Comparison of ENCODE assay signal across 19 mouse cellular contexts in genomic region chr6:124795781-124796180, GRCm38 (mm10). TPM values are rescaled to one million over a fixed set of nuclear protein-coding genes. Genes with fewer than 3 reads are reported as not detected.
A peak's percentile ranks its signal among the peaks of the same experiment; 100 is the strongest.
DNase-seq lines count a peak whose midpoint lies in the region; ATAC-seq lines count a peak whose summit lies in the region.
"Had no signal": no experiment of that assay in that cellular context is flagged by ENCODE, and none has a peak within 500 bp of the region (broad histone marks: within the 10 kb centered on the region; RNA-seq: fewer than 3 reads in every experiment).

No protein-coding gene starts in this region.

- no peaks in the 10 kb centered on the region for H3K36me3 ChIP-seq in midbrain, embryonic 11.5 days (ENCODE audit: control insufficient read depth, insufficient read depth, low read length)
- no peaks in the 10 kb centered on the region for H3K36me3 ChIP-seq in midbrain, embryonic 14.5 days (ENCODE audit: control insufficient read depth, insufficient read depth, low read length)
- H3K36me3 ChIP-seq in kidney, embryonic 14.5 days (ENCODE audit: control insufficient read depth, insufficient read depth, low read length) = no peaks in the 10 kb centered on the region
- no peaks in the 10 kb centered on the region for H3K36me3 ChIP-seq in liver, embryonic 13.5 days

- H3K27ac ChIP-seq in midbrain, embryonic 11.5 days (ENCODE audit: low read depth, low read length) = no peak overlapping the region
- no peak overlapping the region for H3K27ac ChIP-seq in midbrain, embryonic 14.5 days (replicated peaks; ENCODE audit: low read depth, low read length)
- H3K27ac ChIP-seq in kidney, embryonic 14.5 days (ENCODE audit: low read depth, low read length) = peak overlapping the region; percentile 45; the same call in 1 of the 2 replicates
- peak overlapping the region; percentile 19; the same call in 1 of the 2 replicates for H3K27ac ChIP-seq in liver, embryonic 13.5 days
- H3K27ac ChIP-seq: left cerebral cortex, adult 2 months; limb, embryonic 10.5 days had no signal

- H3K4me3 ChIP-seq in midbrain, embryonic 11.5 days (ENCODE audit: low read depth, low read length) = no peak overlapping the region
- no peak overlapping the region for H3K4me3 ChIP-seq in midbrain, embryonic 14.5 days (replicated peaks; ENCODE audit: low read depth, low read length)
- H3K4me3 ChIP-seq in kidney, embryonic 14.5 days (ENCODE audit: low read length) = no peak overlapping the region
- no peak overlapping the region for H3K4me3 ChIP-seq in liver, embryonic 13.5 days (replicated peaks)
- H3K4me3 ChIP-seq: erythroblast, embryonic 14.5 days; left cerebral cortex, adult 2 months; limb, embryonic 10.5 days had no signal

- WGBS in midbrain, embryonic 11.5 days = 86% methylated on average over 4 of the region's 4 CpGs
- 70% methylated on average over 4 of the region's 4 CpGs for WGBS in midbrain, embryonic 14.5 days
- WGBS in kidney, embryonic 14.5 days = 78% methylated on average over 4 of the region's 4 CpGs
- WGBS in liver, embryonic 13.5 days (ENCODE audit: insufficient replicate concordance) = 75% methylated on average over 4 of the region's 4 CpGs

- no peaks in the 10 kb centered on the region for H3K4me1 ChIP-seq in midbrain, embryonic 11.5 days (ENCODE audit: control insufficient read depth, insufficient read depth, low read length)
- H3K4me1 ChIP-seq in midbrain, embryonic 14.5 days (ENCODE audit: control insufficient read depth, insufficient read depth, low read length) = no peaks in the 10 kb centered on the region
- H3K4me1 ChIP-seq in kidney, embryonic 14.5 days (ENCODE audit: control insufficient read depth, insufficient read depth, low read length) = no peaks in the 10 kb centered on the region
- peaks cover 12% of the 10 kb centered on the region for H3K4me1 ChIP-seq in liver, embryonic 13.5 days (replicated peaks)
- H3K4me1 ChIP-seq: limb, embryonic 10.5 days had no signal

- no peaks in the 10 kb centered on the region for H3K27me3 ChIP-seq in midbrain, embryonic 11.5 days (ENCODE audit: control insufficient read depth, insufficient read depth, low read length)
- no peaks in the 10 kb centered on the region for H3K27me3 ChIP-seq in midbrain, embryonic 14.5 days (ENCODE audit: control insufficient read depth, insufficient read depth, low read length)
- H3K27me3 ChIP-seq in kidney, embryonic 14.5 days (ENCODE audit: control insufficient read depth, insufficient read depth, low read length) = no peaks in the 10 kb centered on the region
- H3K27me3 ChIP-seq in liver, embryonic 13.5 days = no peaks in the 10 kb centered on the region

- no peak overlapping the region for H3K9ac ChIP-seq in midbrain, embryonic 11.5 days (ENCODE audit: low read length)
- H3K9ac ChIP-seq in midbrain, embryonic 14.5 days (replicated peaks; ENCODE audit: low read length) = no peak overlapping the region
- H3K9ac ChIP-seq in kidney, embryonic 14.5 days (ENCODE audit: low read depth, low read length) = no peak overlapping the region
- no peak overlapping the region for H3K9ac ChIP-seq in liver, embryonic 13.5 days

- no peak overlapping the region for H3K4me2 ChIP-seq in midbrain, embryonic 11.5 days
- H3K4me2 ChIP-seq in midbrain, embryonic 14.5 days (ENCODE audit: low read length) = no peak overlapping the region
- H3K4me2 ChIP-seq in kidney, embryonic 14.5 days (replicated peaks; ENCODE audit: low read depth, low read length) = no peak overlapping the region
- H3K4me2 ChIP-seq in liver, embryonic 13.5 days = no peak overlapping the region

- no peak for ATAC-seq in midbrain, embryonic 11.5 days (ENCODE audit: low FRiP score)
- ATAC-seq in midbrain, embryonic 14.5 days (ENCODE audit: low FRiP score, low TSS enrichment) = no peak
- peak; percentile 46; the same call in 1 of the 2 replicates for ATAC-seq in kidney, embryonic 14.5 days (ENCODE audit: low FRiP score, low TSS enrichment)
- ATAC-seq in liver, embryonic 13.5 days (ENCODE audit: low read depth) = peak; percentile 12; the same call in 1 of the 2 replicates
- ATAC-seq in activated CD4-positive, CD25-positive, alpha-beta regulatory T cell, adult 4 months = no peak
- ATAC-seq: forebrain, embryonic 14.5 days had no signal

- H3K9me3 ChIP-seq in midbrain, embryonic 11.5 days (ENCODE audit: control insufficient read depth, low read length) = no peaks in the 10 kb centered on the region
- H3K9me3 ChIP-seq in midbrain, embryonic 14.5 days (ENCODE audit: control insufficient read depth, low read length) = no peaks in the 10 kb centered on the region
- H3K9me3 ChIP-seq in kidney, embryonic 14.5 days (ENCODE audit: control insufficient read depth, low read length) = no peaks in the 10 kb centered on the region
- no peaks in the 10 kb centered on the region for H3K9me3 ChIP-seq in liver, embryonic 13.5 days (replicated peaks)
- H3K9me3 ChIP-seq: limb, embryonic 10.5 days had no signal

- DNase-seq in midbrain, embryonic 11.5 days (ENCODE audit: low spot score, missing footprints) = peak; percentile 61
- DNase-seq in midbrain, embryonic 14.5 days = no peak
- no peak for DNase-seq in liver, embryonic 13.5 days
- no peak for DNase-seq in right cerebral cortex, postnatal 36 days (ENCODE audit: low spot score in 2 of 2)
- no peak for DNase-seq in gastrocnemius, adult 18-20 months (ENCODE audit: low spot score)
- DNase-seq: adrenal gland, adult 2 months; cerebellum, postnatal 10 days; lung, postnatal 14 days; right cerebral cortex, postnatal 4 days; thymus, postnatal 25 days had no signal

RNA-seq across cellular contexts. Expression of gene Spsb2, which starts 12.7 kb away (rescaled TPM):
- polyA plus RNA-seq in midbrain, embryonic 11.5 days (2014; fragmentation: Nextera tagmentation; extraction: Ambion mirVana) = 3.7 and 4.8 TPM in 2 replicates
- 5.9 and 6.3 TPM in 2 replicates for polyA plus RNA-seq in midbrain, embryonic 14.5 days (2014; fragmentation: Nextera tagmentation; extraction: Ambion mirVana)
- polyA plus RNA-seq in kidney, embryonic 14.5 days (2014; fragmentation: Nextera tagmentation; extraction: Ambion mirVana) = 8.7 and 11.4 TPM in 2 replicates
- polyA plus RNA-seq in liver, embryonic 13.5 days (2015; fragmentation: Nextera tagmentation; extraction: Ambion mirVana) = 8.6 and 9.6 TPM in 2 replicates
- 1 to 10 TPM; 1.5 to 2.1 TPM for polyA plus RNA-seq in activated CD4-positive, CD25-positive, alpha-beta regulatory T cell, adult 4 months (2017; shearing (Covaris generic))
- total RNA-seq in gastrocnemius, adult 18-20 months (2021) = 1 to 10 TPM; 2.2 to 5.3 TPM

RNA-seq across cellular contexts. Expression of gene Lrrc23, which starts 16.3 kb away (rescaled TPM):
- 1.1 and 1.8 TPM in 2 replicates for polyA plus RNA-seq in midbrain, embryonic 11.5 days (2014; fragmentation: Nextera tagmentation; extraction: Ambion mirVana)
- 1.4 and 3.2 TPM in 2 replicates for polyA plus RNA-seq in midbrain, embryonic 14.5 days (2014; fragmentation: Nextera tagmentation; extraction: Ambion mirVana)
- polyA plus RNA-seq in kidney, embryonic 14.5 days (2014; fragmentation: Nextera tagmentation; extraction: Ambion mirVana) = 0.39 and 0.61 TPM in 2 replicates
- not detected in 2 replicates for polyA plus RNA-seq in liver, embryonic 13.5 days (2015; fragmentation: Nextera tagmentation; extraction: Ambion mirVana)
- polyA plus RNA-seq in activated CD4-positive, CD25-positive, alpha-beta regulatory T cell, adult 4 months (2017; shearing (Covaris generic)) = under 1 TPM; 0.61 to 0.73 TPM
- total RNA-seq in gastrocnemius, adult 18-20 months (2021) = under 1 TPM in 1 of 2 experiments, not detected in 1; 0.31 TPM
- total RNA-seq: MEL had no signal
- polyA plus RNA-seq: erythroblast, embryonic 14.5 days; heart, embryonic 14.5 days; liver, embryonic 16.5 days had no signal

RNA-seq across cellular contexts. Expression of gene Tpi1, which starts 18.3 kb away (rescaled TPM):
- 619 and 639 TPM in 2 replicates for polyA plus RNA-seq in midbrain, embryonic 11.5 days (2014; fragmentation: Nextera tagmentation; extraction: Ambion mirVana)
- 343 and 349 TPM in 2 replicates for polyA plus RNA-seq in midbrain, embryonic 14.5 days (2014; fragmentation: Nextera tagmentation; extraction: Ambion mirVana)
- polyA plus RNA-seq in kidney, embryonic 14.5 days (2014; fragmentation: Nextera tagmentation; extraction: Ambion mirVana) = 643 and 681 TPM in 2 replicates
- 461 and 495 TPM in 2 replicates for polyA plus RNA-seq in liver, embryonic 13.5 days (2015; fragmentation: Nextera tagmentation; extraction: Ambion mirVana)
- polyA plus RNA-seq in activated CD4-positive, CD25-positive, alpha-beta regulatory T cell, adult 4 months (2017; shearing (Covaris generic)) = 10 to 100 TPM; 68.9 to 93.3 TPM
- 1,000 to 10,000 TPM; 2,056 to 2,236 TPM for total RNA-seq in gastrocnemius, adult 18-20 months (2021)

RNA-seq across cellular contexts. Expression of gene Eno2, which starts 26.3 kb away (rescaled TPM):
- 4.5 and 6.6 TPM in 2 replicates for polyA plus RNA-seq in midbrain, embryonic 11.5 days (2014; fragmentation: Nextera tagmentation; extraction: Ambion mirVana)
- 64.3 and 83.3 TPM in 2 replicates for polyA plus RNA-seq in midbrain, embryonic 14.5 days (2014; fragmentation: Nextera tagmentation; extraction: Ambion mirVana)
- 8.8 and 10.8 TPM in 2 replicates for polyA plus RNA-seq in kidney, embryonic 14.5 days (2014; fragmentation: Nextera tagmentation; extraction: Ambion mirVana)
- 0.32 and 0.42 TPM in 2 replicates for polyA plus RNA-seq in liver, embryonic 13.5 days (2015; fragmentation: Nextera tagmentation; extraction: Ambion mirVana)
- polyA plus RNA-seq in activated CD4-positive, CD25-positive, alpha-beta regulatory T cell, adult 4 months (2017; shearing (Covaris generic)) = 1 to 10 TPM; 4.4 to 4.7 TPM
- 1 to 10 TPM in 1 of 2 experiments, under 1 TPM in 1; 0.87 to 1.2 TPM for total RNA-seq in gastrocnemius, adult 18-20 months (2021)
- polyA plus RNA-seq: erythroblast, embryonic 14.5 days had no signal

RNA-seq across cellular contexts. Expression of gene Usp5, which starts 33.5 kb away (rescaled TPM):
- 139 and 143 TPM in 2 replicates for polyA plus RNA-seq in midbrain, embryonic 11.5 days (2014; fragmentation: Nextera tagmentation; extraction: Ambion mirVana)
- polyA plus RNA-seq in midbrain, embryonic 14.5 days (2014; fragmentation: Nextera tagmentation; extraction: Ambion mirVana) = 184 and 191 TPM in 2 replicates
- polyA plus RNA-seq in kidney, embryonic 14.5 days (2014; fragmentation: Nextera tagmentation; extraction: Ambion mirVana) = 102 and 139 TPM in 2 replicates
- 63.5 and 67.5 TPM in 2 replicates for polyA plus RNA-seq in liver, embryonic 13.5 days (2015; fragmentation: Nextera tagmentation; extraction: Ambion mirVana)
- 10 to 100 TPM; 58.3 to 86.0 TPM for polyA plus RNA-seq in activated CD4-positive, CD25-positive, alpha-beta regulatory T cell, adult 4 months (2017; shearing (Covaris generic))
- total RNA-seq in gastrocnemius, adult 18-20 months (2021) = 10 to 100 TPM; 39.9 to 50.1 TPM

Comparison
In these comparisons a context has a peak if more than half of its experiments do, and no peak if none do; other contexts are left out.
1. ATAC-seq: peak in kidney, embryonic 14.5 days (single experiment) and liver, embryonic 13.5 days (single experiment); none in midbrain, embryonic 11.5 days (single experiment), midbrain, embryonic 14.5 days (single experiment) and activated CD4-positive, CD25-positive, alpha-beta regulatory T cell, adult 4 months (single experiment).
2. H3K27ac ChIP-seq: peak in kidney, embryonic 14.5 days (single experiment) and liver, embryonic 13.5 days (single experiment); none in midbrain, embryonic 11.5 days (single experiment) and midbrain, embryonic 14.5 days (single experiment).